Mouse (Mus musculus): ENCODE data around the gene Cplane1.

Cplane1 gene

DNA sequence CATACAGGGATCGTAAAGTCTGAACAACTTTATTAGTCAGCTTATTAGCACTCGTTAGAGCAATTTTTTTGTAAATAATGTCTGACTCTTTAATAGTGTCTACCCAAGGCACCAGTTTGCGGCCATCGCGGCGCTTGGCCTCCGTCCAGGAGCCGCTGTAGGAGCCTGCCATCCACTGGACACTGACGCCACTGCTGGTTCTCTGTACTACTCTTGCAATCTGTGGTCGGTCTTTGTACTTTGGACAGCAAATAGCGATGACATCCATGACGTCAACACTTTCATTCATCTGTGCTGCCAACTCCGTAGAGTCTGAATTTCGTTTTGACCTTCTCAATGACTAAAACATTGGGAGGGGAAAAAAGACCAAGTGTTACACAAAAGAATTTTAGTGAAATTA lies 122.3 kb downstream of the Cplane1 start:
- no peak for DNase-seq (ENCODE audit: low read depth in 2 of 2, low spot score in 2 of 2)

DNA sequence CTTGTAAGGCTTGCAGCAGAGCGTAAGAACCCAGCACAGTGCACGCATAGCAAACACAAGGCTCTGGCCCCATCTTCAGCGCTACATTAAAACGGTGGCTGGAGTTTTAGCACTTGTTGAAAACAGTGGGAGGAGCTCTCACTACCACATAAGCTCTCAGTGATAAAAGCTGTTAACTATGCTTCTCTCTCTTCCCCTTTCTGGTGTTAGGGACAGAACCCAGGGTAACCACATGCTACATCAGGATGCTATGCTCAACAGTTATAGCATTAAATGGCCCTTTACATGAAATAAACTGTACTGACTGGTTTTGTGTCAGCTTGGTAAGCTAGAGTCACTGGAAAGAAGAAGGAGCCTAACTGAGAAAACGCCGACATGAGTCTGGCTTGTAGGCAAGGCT lies 125.2 kb downstream of the Cplane1 start:
- no peak for DNase-seq (ENCODE audit: low read depth in 2 of 2, low spot score in 2 of 2)

DNA sequence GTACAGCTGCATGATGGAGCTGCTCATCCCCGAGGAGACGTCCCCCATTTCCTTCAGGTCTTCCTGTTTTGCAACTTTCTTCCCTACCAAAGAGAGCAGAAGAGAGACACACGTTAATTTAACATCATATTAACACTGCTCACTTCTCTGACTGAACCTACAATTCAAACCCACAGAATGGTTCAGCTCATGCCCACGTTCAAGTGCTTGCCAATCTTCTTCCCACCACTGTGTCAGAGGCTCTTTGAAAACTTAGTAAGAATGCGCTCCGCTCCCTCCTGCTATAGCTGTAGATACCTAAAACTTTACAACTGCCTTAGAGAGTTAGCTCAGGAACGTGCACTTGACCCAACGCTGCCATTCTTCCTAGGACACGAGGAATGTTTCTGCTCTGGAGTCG lies 134.0 kb downstream of the Cplane1 start:
- no peak for DNase-seq (ENCODE audit: low read depth in 2 of 2, low spot score in 2 of 2)

DNA sequence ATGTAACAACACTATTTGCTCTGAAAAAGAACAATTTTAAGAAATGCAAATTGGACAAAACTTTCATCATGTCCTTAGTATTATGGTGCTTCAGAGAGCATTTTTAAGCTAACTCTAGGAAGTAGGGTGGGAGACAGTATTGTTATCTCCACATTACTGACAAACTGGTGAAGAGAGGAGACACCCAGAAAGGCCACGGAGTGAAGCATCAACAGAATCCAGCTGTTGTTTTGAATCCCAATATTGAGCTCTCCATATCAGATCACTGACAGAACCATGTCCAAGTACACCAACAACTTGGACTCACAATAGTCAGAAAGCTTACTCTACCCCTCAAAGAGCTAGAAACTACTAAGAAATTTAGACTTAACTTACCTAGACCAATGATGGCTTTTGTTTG lies 136.6 kb downstream of the Cplane1 start:
- DNase-seq (ENCODE audit: low read depth in 2 of 2, low spot score in 2 of 2) = no peak

DNA sequence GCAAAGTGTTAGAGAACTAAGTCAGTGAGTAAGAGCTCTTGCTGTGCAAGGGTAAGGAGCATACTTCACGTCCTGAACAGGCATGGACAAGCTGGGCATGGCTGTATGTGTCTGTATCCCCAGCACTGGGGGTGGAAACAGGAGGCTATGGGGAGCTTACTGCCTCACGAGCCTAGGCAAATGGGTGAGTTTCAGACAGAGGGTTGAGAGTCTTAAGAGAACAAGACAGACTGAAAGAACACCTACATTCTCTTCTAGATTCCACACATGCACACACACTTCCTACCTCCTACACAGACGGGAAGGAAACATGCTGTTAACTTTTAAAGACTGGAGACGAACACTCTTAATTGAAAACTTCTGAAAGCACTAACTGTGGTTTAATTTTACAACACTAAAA lies 148.5 kb downstream of the Cplane1 start:
- no peak for DNase-seq (ENCODE audit: low read depth in 2 of 2, low spot score in 2 of 2)

DNA sequence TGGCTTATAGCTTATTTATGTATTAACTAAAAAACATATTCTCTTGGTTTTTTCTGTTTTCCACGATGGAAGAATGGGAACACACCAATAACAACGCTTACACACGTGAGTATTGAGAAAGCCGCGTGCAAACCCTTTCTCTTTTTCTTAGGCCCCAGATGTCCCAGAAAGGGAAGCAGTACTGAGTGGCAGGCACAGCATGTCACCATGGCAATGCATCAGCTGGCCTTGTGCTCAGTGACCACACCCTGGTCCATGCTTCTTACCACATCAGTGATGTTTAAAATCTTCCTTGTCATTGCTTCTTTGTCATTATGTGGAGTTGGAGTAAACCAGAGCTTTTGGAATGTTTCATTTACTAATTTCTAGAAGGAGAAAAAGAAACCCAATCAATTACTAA lies 150.3 kb downstream of the Cplane1 start:
- no peak for DNase-seq (ENCODE audit: low read depth in 2 of 2, low spot score in 2 of 2)
